Mouse (Mus musculus): ENCODE measurements around the gene Spin1.

DNA sequence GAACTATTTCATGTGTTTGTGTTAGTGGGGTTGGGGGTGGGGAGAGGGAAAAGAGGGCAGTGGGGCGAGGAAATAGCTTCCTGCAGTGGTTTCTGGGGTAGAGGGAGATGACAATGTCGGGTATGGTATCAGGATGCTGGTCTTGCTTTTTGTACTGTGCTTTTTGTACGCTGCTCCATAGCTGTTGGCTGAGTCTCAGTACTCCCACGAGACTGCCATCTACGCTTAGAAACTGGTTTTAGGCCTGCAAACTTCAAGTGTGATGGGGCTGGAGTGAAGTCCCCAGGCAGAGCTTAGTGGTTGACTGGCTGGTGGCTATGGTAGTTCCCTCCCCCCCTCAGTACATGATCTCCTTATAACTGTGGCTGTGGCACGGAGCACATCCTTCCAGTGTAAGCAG, 61.6 kb downstream of the Spin1 start:
- TF ChIP-seq CTCF (IDR thresholded peaks at IDR 0.05; ENCODE audit: low read depth, low read length) (no peak), GATA2 (IDR thresholded peaks at IDR 0.05; ENCODE audit: borderline replicate concordance, low read depth, low read length) (no peak), GATA1 (IDR thresholded peaks at IDR 0.05; ENCODE audit: borderline replicate concordance, low read length) (no peak), TAL1 (conservative IDR thresholded peaks at IDR 0.05; ENCODE audit: low read depth, low read length) (no peak), POLR2AphosphoS5 (IDR thresholded peaks at IDR 0.05; ENCODE audit: insufficient replicate concordance, low read depth, low read length) (no peak)
